Mouse (Mus musculus): ENCODE measurements around the gene Nckipsd. TPM values are rescaled to one million over a fixed set of nuclear protein-coding genes. Genes with fewer than 3 reads are reported as not detected.

Nckipsd gene
- polyA plus RNA-seq, 3 experiments from 2014 or later = 6.0 to 7.1 (median 6.8) TPM

- ATAC-seq = no peak
These were observed 2.4 kb upstream of the Nckipsd start for GRCm38 (mm10) chr9:108805768-108806167.

GRCm38 (mm10) chr9:108806379-108806778 is 1.8 kb upstream of the Nckipsd start:
- no peak for ATAC-seq

GRCm38 (mm10) chr9:108806831-108807230 is 1.3 kb upstream of the Nckipsd start:
- no peak for ATAC-seq

DNA sequence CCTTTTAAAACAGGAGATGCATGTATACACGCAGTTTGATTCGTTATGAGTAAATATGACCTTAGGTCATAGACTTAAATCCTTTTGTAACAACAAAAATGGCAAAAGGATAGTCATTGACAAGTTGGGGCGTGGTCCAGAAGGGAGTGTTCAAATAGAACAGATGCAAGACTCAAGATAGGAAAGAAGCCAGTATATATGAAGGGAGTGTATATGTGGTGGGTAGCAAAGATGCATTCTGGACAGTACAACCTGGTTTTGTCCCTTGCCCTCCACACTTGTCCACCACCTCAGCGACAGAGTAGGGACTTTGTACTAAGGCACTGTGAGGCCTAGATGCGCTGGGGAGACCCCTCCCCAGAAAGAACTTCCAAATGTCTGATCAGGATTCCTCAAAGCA is 494 bp upstream of the Nckipsd start:
- ATAC-seq = no peak

DNA sequence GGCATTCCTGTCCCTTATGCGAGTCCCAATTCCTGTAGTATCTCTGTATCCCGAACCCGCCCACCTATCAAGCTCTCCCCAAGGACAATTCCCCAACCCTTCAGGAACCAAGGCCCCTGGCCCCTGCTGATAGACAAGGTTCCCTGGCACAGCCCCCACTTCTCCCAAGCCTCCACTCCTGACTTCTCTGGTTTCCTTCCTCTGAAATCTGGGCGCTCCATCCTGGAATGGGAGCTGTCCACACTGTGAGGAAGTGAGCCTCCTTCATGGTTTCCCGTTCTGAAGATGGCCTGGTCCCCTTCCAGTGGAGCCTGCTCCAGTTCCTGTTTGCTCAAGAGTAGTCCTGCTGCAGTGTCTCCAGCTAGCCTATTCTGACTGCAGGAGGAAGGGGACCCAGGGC is 1.0 kb downstream of the Nckipsd start:
- ATAC-seq = no peak

- ATAC-seq = no peak
These were observed 1.6 kb downstream of the Nckipsd start for GRCm38 (mm10) chr9:108809723-108810122.

GRCm38 (mm10) chr9:108810516-108810915 is 2.3 kb downstream of the Nckipsd start:
- ATAC-seq = no peak

DNA sequence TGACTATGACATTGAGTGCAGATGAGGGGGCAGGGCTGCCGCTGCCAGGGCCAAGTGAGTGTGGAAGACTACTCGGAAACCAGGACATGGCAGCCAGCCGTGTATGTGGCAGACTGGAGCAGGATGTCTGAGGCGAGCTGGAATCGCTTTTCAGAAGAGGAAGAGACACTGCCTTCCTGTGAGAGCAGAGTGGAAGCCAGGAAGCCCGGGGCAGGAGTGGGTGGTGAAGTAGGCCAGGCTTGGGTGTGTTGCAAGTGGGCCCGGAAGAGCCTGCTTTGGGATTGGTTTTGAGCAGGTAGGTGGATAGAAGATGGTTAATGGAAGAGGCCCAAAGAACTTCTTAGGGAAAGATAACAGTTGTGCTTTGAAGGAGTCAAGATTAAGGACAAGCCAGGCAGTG is 7.4 kb downstream of the Nckipsd start:
- ATAC-seq = no peak

DNA sequence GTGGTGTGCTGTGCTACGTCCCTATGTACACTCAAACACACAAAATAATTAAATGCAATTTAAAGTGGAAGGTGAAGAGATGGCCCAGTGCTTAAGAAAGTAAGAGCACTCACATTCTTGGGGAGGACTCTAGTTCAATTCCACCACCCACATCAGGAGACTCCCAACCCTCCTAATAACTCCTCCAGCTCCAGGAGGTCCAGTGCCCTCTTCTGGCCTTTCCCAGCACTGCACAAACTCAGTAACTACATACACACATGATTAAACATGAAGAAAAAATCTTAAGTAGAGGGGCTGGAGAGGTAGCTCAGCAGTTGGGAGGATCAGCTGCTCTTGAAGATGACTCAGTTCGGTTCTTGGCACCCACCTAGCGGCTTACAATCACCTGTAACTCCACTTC is 11.3 kb downstream of the Nckipsd start:
- ATAC-seq = no peak

DNA sequence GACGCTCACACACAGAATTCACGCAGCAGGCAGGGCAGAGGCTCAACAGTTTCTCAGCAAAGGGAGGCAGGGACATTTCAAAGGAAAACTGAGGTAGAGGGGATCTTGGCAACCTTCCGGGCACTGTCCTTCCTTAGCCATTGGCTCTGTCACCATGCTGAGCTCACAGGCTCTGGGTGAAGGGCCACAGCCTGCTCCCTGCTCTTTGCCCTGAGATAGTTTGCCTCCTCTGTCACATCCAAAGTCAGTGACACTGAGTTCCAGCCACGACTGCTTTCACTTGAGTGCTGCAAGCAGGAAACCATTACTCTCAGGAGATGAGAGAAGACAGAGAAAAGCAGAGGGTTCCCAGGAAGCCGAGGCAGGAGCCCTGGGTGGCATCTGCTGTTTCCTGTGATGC is 11.9 kb downstream of the Nckipsd start:
- ATAC-seq = no peak

DNA sequence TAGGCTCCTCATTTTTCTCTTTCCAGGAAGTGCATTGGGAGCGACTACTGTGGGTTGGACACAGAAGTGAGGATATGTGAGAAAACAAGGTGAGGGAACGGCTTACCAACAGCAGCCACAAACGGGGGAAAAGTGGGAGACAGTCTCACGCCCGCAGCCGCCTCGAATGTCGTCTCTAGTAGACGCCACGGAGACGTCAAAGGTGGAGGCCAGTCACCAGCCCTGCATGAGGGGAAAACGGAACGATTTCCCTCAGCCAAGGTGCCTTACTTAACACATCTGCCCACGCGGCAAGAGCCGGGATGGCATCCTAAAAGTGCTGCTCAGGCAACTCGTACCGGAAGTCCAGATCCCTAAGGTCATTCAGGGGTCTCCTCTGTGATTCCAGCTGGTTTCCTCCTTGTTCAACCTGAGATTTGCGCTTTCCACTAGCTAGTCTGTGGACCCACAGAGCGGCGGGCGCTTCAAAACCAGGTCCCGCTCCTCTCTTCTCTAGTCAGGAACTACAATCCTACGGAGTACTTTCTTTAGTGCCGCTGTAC is 16.0 kb downstream of the Nckipsd start:
- ATAC-seq = no peak

GRCm38 (mm10) chr9:108824755-108825413 is 16.7 kb downstream of the Nckipsd start:
- no peak for ATAC-seq

- ATAC-seq = no peak
These were observed 17.9 kb downstream of the Nckipsd start, which contains the start of gene Celsr3 for GRCm38 (mm10) chr9:108825820-108826699. Gene Celsr3, plus strand, starts transcription at chr9:108826320.

DNA sequence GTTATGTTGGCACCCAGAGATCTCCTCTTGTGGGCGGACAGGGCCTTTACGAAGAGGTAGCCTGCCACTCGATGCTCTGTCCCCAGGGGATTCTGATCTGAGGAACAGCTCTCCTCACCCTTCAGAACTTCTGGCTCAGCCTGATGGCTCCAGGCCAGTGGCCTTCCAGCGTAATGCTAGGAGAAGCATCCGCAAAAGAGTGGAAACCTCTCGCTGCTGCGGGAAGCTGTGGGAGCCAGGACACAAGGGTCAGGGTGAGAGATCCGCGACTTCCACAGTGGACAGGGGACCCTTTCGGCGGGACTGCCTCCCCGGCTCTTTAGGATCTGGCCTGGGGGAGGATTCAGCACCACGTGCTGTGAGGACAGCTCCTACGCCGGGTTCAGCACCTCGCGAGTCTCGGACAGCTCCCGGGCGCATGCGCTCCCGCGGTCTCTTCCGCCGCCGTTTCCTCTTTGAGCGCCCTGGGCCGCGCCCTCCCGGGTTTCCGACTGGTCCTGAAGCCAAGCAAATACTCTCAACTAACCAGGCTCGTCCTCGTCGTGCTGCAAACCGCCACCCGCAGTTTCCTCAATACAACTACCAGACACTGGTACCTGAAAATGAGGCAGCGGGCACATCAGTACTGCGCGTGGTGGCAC is 18.7 kb downstream of the Nckipsd start:
- peak; percentile 48 for ATAC-seq

DNA sequence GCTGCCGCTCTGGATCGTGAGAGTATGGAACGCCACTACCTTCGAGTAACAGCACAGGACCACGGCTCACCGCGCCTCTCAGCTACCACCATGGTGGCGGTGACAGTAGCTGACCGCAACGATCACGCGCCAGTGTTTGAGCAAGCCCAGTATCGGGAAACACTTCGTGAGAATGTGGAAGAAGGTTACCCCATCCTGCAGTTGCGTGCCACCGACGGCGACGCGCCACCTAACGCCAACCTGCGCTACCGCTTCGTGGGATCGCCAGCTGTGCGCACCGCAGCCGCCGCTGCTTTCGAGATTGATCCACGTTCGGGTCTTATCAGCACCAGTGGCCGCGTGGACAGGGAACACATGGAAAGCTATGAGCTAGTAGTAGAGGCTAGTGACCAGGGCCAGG is 19.3 kb downstream of the Nckipsd start:
- no peak for ATAC-seq

GRCm38 (mm10) chr9:108827906-108828305 is 19.7 kb downstream of the Nckipsd start:
- no peak for ATAC-seq

DNA sequence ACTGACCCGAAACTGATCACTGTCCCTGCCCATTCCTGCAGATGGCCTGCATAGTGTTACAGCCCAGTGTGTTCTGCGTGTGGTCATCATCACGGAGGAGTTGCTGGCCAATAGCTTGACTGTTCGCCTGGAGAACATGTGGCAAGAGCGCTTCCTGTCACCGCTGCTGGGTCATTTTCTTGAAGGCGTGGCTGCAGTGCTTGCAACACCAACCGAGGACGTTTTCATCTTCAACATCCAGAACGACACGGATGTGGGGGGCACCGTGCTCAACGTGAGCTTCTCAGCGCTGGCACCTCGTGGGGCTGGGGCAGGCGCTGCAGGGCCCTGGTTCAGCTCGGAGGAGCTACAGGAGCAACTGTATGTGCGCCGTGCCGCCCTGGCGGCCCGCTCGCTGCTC is 23.5 kb downstream of the Nckipsd start:
- no peak for ATAC-seq

GRCm38 (mm10) chr9:108832390-108833108 is 24.4 kb downstream of the Nckipsd start:
- ATAC-seq = peak; percentile 95

DNA sequence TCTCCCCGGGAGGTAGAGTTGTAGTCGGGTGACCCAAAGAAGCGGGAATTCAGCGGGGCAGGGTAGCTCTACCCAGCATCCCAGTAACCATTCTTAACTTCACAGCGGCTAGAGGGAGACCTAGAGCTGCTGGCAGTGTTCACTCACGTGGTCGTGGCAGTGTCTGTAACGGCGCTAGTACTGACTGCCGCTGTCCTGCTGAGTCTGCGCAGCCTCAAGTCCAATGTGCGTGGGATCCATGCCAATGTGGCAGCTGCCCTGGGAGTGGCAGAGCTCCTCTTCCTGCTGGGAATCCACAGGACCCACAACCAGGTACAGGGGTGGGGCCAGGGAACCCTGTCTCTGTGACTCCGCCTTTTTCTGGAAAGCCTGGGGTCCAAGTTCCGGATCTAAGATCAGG is 34.8 kb downstream of the Nckipsd start:
- ATAC-seq = no peak

DNA sequence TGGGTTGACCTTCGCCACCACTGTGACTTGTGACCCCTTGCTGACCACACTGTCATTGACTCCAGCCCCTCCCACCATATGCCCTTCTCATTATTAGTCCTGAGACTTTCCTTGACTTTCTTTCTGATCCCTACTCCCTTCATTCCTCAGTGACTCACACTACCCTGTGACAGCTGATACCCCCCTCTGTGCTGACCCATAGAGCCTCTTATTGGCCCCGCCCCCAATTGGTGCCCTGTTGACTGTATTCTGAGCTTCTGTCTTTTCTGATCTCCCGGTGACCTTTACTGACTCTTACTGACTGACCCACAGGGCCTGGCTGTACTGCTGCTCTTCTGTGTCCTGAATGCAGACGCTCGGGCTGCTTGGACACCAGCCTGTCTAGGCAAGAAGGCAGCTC is 37.2 kb downstream of the Nckipsd start:
- no peak for ATAC-seq

- ATAC-seq = no peak
These were observed 39.2 kb downstream of the Nckipsd start for GRCm38 (mm10) chr9:108847374-108847773.

GRCm38 (mm10) chr9:108848419-108848818 is 40.3 kb downstream of the Nckipsd start:
- ATAC-seq = no peak

DNA sequence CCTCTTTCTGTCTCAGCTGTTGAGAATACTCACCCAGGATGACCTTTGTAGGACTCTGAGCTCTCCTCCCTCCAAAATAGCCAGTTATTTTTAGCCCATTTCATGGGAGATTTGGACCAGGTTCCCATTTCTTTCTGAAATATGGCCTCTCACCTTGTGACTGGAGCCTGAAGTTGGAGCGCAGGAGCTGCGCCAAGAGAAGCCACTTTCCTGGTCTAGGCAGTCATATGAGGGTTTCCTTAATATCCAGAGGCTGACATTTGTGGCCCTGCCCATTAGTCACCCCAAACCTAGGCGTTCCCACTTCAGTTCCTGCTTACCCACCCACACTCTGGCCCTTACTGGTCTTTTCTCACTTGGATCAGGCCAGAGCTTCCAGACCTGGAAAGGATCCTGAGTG is 44.8 kb downstream of the Nckipsd start, which contains the start of gene Slc26a6:
Slc26a6 (plus strand) TSS at position 308 of the 400 bp plus-strand sequence.
- ATAC-seq = no peak
